8 mouse cellular contexts compared by ENCODE assay signal in the genomic region with DNA sequence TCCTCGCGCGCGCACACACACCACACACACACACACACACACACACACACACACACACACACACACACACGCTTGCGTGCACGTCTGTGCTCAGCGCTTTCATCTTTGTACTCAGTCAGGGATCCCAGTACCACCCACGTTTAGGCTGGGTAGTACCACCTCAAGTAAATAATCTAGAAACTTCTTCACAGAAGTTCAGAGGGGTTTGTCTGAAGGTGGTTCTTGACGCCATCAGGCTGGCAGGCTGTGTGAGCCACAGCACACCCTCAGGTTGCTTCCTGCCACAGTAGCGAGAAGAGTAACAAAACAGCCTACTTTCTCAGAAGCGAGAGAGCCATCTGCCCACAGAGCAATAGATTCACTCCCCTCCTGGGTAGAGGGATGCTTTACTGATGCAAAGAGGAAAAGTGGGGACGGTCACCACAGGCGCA.
A peak's percentile ranks its signal among the peaks of the same experiment; 100 is the strongest.
DNase-seq lines count a peak whose midpoint lies in the region; ATAC-seq lines count a peak whose summit lies in the region.

No protein-coding gene starts in this region.

- WGBS in kidney, embryonic 16.5 days = 16% methylated on average over 14 of the region's 14 CpGs
- 19% methylated on average over 10 of the region's 14 CpGs for WGBS in embryonic facial prominence, embryonic 12.5 days
- WGBS in intestine, embryonic 16.5 days = 18% methylated on average over 14 of the region's 14 CpGs
- whole genome bisulfite sequencing in neural tube, embryonic 15.5 days = 18% methylated on average over 12 of the region's 14 CpGs

- ATAC-seq in kidney, embryonic 16.5 days (ENCODE audit: low FRiP score, low TSS enrichment) = peak; percentile 29; the same call in 1 of the 2 replicates
- ATAC-seq in embryonic facial prominence, embryonic 12.5 days (ENCODE audit: insufficient number of reproducible peaks, insufficient read depth, low FRiP score, low TSS enrichment) = no peak
- peak; percentile 10 for ATAC-seq in intestine, embryonic 16.5 days
- ATAC-seq in neural tube, embryonic 15.5 days (ENCODE audit: low FRiP score) = 0 out of 2 replicates have a peak, but pooled peaks have one; percentile 19

- H3K4me3 ChIP-seq in kidney, embryonic 16.5 days (ENCODE audit: low read length) = peak overlapping the region; percentile 35
- H3K4me3 ChIP-seq in embryonic facial prominence, embryonic 12.5 days = peak overlapping the region; percentile 17
- no peak overlapping the region; the same call in 1 of the 2 replicates for H3K4me3 ChIP-seq in intestine, embryonic 16.5 days (ENCODE audit: low read length)
- H3K4me3 ChIP-seq in neural tube, embryonic 15.5 days (replicated peaks) = peak overlapping the region; percentile 6; the same call in 1 of the 2 replicates

- H3K27me3 ChIP-seq in kidney, embryonic 16.5 days (ENCODE audit: insufficient read depth, low read length) = no peaks in the 10 kb centered on the region
- H3K27me3 ChIP-seq in embryonic facial prominence, embryonic 12.5 days = no peaks in the 10 kb centered on the region
- H3K27me3 ChIP-seq in intestine, embryonic 16.5 days (replicated peaks; ENCODE audit: control insufficient read depth, insufficient read depth, low read length) = no peaks in the 10 kb centered on the region
- no peaks in the 10 kb centered on the region for H3K27me3 ChIP-seq in neural tube, embryonic 15.5 days (replicated peaks)

- H3K36me3 ChIP-seq in kidney, embryonic 16.5 days (ENCODE audit: insufficient read depth, low read length) = no peaks in the 10 kb centered on the region
- H3K36me3 ChIP-seq in embryonic facial prominence, embryonic 12.5 days = no peaks in the 10 kb centered on the region
- no peaks in the 10 kb centered on the region for H3K36me3 ChIP-seq in intestine, embryonic 16.5 days (ENCODE audit: control insufficient read depth, insufficient read depth, low read length)
- no peaks in the 10 kb centered on the region for H3K36me3 ChIP-seq in neural tube, embryonic 15.5 days

- H3K9me3 ChIP-seq in kidney, embryonic 16.5 days (ENCODE audit: low read length) = no peaks in the 10 kb centered on the region
- no peaks in the 10 kb centered on the region for H3K9me3 ChIP-seq in embryonic facial prominence, embryonic 12.5 days
- H3K9me3 ChIP-seq in intestine, embryonic 16.5 days (ENCODE audit: control insufficient read depth, low read length) = no peaks in the 10 kb centered on the region
- H3K9me3 ChIP-seq in neural tube, embryonic 15.5 days (replicated peaks) = no peaks in the 10 kb centered on the region

- peak overlapping the region; percentile 51 for H3K4me2 ChIP-seq in kidney, embryonic 16.5 days (replicated peaks; ENCODE audit: low read depth, low read length)
- H3K4me2 ChIP-seq in embryonic facial prominence, embryonic 12.5 days (replicated peaks) = peak overlapping the region; percentile 52
- H3K4me2 ChIP-seq in intestine, embryonic 16.5 days (ENCODE audit: low read depth, low read length) = peak overlapping the region; percentile 52
- peak overlapping the region; percentile 49 for H3K4me2 ChIP-seq in neural tube, embryonic 15.5 days

- peaks cover 33% of the 10 kb centered on the region for H3K4me1 ChIP-seq in kidney, embryonic 16.5 days (ENCODE audit: insufficient read depth, low read length)
- peaks cover 35% of the 10 kb centered on the region for H3K4me1 ChIP-seq in embryonic facial prominence, embryonic 12.5 days
- H3K4me1 ChIP-seq in intestine, embryonic 16.5 days (ENCODE audit: control insufficient read depth, insufficient read depth, low read length) = peaks cover 26% of the 10 kb centered on the region
- peaks cover 33% of the 10 kb centered on the region for H3K4me1 ChIP-seq in neural tube, embryonic 15.5 days

- DNase-seq in kidney, postnatal 10 days = no peak
- DNase-seq in layer of hippocampus, adult 11-12 months (ENCODE audit: low spot score) = no peak
- DNase-seq in adrenal gland, postnatal 36 days = no peak
- DNase-seq in cerebellum, adult 18-20 months = no peak

- peak overlapping the region; percentile 98 for H3K27ac ChIP-seq in kidney, embryonic 16.5 days (ENCODE audit: low read length)
- H3K27ac ChIP-seq in embryonic facial prominence, embryonic 12.5 days = peak overlapping the region; percentile 99
- peak overlapping the region; percentile 91 for H3K27ac ChIP-seq in intestine, embryonic 16.5 days (ENCODE audit: low read length)
- peak overlapping the region; percentile 74 for H3K27ac ChIP-seq in neural tube, embryonic 15.5 days (replicated peaks)

- peak overlapping the region; percentile 33 for H3K9ac ChIP-seq in kidney, embryonic 16.5 days (replicated peaks; ENCODE audit: low read length)
- H3K9ac ChIP-seq in embryonic facial prominence, embryonic 12.5 days = peak overlapping the region; percentile 25; the same call in 1 of the 2 replicates
- H3K9ac ChIP-seq in intestine, embryonic 16.5 days (ENCODE audit: low read depth, low read length) = peak overlapping the region; percentile 46; the same call in 1 of the 2 replicates
- no peak overlapping the region for H3K9ac ChIP-seq in neural tube, embryonic 15.5 days (replicated peaks)
